Mouse (Mus musculus): ENCODE measurements around the gene Ifngr1.

DNA sequence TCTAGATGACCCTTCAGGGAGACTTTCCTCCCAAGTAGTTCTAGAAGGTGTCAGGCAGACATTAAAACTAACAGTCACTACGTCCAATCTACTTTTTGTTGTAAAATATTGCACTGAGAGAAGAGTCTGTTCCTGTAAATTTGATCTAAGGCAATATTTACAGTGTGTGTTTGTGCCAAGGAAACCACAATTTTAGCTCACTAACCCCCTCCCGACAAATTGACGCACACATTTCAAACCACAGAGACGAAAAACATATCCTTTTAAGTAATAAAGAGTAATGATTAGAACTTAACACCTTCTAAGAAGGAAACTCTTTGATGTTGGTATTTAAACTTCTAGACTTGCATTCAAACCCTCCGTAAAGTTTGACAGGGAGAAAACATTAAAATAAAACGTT, 13.7 kb upstream of the Ifngr1 start:
- TF ChIP-seq CTCF (IDR thresholded peaks at IDR 0.05; ENCODE audit: control insufficient read depth, insufficient read depth, insufficient replicate concordance, low read depth, low read length) (no peak), POLR2A (IDR thresholded peaks at IDR 0.05; ENCODE audit: control insufficient read depth, low read depth, low read length) (no peak)

Data from testis, adult 2 months (tissue).